Mouse (Mus musculus) T-cell, adult 66 days (primary cell): ENCODE results near the gene Dupd1. TPM values are rescaled to one million over a fixed set of nuclear protein-coding genes. Genes with fewer than 3 reads are reported as not detected.

Source experiments
- total RNA-seq, 2 experiments: library from RNA; stranded (reverse); gene quantifications; 3 replicates in 1 of 2; 4 replicates in 1 of 2; pipeline ENCODE4 v1.2.4; 2023

The Dupd1 gene
- total RNA-seq: not detected

DNA sequence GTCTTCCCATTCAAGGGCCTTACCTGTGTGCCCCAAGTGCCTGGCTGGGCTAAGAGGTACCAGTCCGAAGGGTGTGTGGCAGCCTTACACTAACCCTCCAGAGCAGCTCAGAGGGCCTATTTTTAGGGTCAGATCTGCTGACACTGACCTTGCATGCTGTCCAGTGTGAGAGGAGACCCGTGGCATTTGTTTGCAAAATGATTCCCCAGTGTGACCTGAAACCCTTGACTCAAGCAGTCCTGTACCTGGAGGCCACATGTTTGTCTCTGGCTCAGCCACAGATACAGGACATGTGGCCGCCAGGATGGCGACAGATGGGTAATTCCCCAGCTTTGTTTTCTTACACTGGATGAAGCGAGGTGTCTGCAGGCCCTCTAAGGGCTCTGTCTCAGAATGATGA is at the start of gene Dupd1:
TSS of gene Dupd1 (minus strand) at position 91 of the 400 bp plus-strand sequence.

DNA sequence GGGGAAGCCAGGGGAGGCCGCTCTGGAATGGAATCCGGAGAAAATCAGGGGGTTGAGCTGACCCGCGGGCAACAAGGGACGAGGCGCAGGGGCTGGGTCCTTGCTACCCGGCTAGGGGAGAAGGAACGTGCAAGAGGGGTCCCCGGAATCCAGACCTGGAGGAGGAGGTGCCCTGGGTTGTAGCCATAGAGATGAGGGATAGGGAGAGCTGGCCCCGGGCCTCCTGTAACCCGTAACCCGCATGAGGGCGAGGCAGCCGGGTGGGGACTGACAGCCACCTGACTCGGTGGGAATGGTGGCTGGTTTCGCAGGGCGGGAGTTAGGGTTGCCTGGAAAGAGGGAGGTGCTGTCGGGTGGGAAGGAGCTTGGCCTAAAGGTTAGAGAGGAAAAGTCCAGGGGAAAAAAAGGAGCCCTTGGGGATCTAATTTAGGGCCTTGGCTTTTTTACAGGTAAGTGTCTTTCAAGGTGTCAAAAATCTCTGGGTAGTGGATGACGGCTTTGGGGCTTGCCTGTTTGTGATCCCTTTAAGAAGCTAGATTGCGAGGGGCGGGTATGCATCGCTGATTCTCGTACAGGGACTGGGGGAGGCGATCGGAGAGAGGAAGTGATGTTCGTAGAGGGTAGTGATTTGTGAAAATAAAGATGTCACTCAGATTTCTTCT is 36.6 kb upstream of the Dupd1 start, which contains the start of gene Dusp13:
TSS of gene Dusp13 (minus strand) at position 301 of the 662 bp plus-strand sequence.

DNA sequence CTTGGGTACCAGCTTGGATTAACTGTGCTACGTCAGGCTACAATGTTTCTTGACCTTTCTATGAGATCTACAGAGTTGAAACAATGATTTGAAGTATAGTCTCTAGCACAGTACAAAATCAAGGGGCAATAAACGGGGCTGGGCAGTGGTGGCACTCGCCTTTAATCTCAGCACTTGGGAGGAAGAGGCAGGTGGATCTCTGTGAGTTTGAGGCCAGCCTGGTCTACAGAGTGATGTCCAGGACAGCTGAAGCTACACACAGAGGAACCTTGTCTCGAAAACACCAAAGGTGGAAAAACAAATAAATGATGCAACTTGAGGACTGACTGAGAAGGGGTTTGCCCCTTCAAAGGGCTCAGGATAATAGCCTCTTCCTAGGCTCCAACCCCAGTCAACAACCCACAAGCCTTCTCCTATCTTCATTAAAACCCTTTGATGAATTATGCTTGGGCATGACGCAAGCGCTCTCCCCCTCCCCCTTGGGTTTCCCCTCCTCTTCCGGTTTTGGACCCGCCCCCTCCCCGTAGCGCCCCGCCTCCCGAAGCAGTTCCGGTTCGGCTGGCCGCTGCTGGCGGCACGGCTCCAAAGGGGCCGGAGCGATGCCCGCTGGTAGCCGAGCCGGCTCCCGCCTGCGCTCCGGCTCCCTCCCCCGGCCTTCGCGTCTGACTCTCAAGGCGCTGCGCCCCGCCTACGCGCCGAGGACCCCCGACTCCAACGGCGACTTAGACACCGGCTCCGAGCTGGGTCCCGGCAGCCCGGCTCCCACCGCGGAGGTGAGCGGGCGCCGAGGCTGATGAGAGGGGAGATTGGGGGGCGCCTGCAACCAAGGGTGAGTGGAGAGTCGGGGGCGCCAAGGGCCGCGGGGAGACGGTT is 35.9 kb upstream of the Dupd1 start, which contains the start of gene Samd8:
TSS of gene Samd8 (plus strand) at position 524 of the 873 bp plus-strand sequence.

Other genes starting within 250 kb of the Dupd1 start
- 10 to 100 TPM; 59.7 to 61.7 TPM for gene Kat6b, start 233.1 kb downstream of the Dupd1 start, total RNA-seq
- 10 to 100 TPM; 28.5 to 40.8 TPM for gene Samd8, start 36.0 kb upstream of the Dupd1 start, total RNA-seq
- gene Dusp13, start 36.6 kb upstream of the Dupd1 start, total RNA-seq: 1 to 10 TPM in 1 of 2 experiments, not detected in 1; 1.6 TPM
- gene Vdac2, start 110.7 kb upstream of the Dupd1 start, total RNA-seq: 100 to 1,000 TPM; 127 to 144 TPM
- gene Comtd1, start 134.4 kb upstream of the Dupd1 start, total RNA-seq: 10 to 100 TPM; 11.5 to 20.5 TPM